Mouse (Mus musculus): ENCODE results near the gene Hkdc1. TPM values are rescaled to one million over a fixed set of nuclear protein-coding genes. Genes with fewer than 3 reads are reported as not detected.
A peak's percentile ranks its signal among the peaks of the same experiment; 100 is the strongest.

Gene Hkdc1
- polyA plus RNA-seq, 1 experiment, result 0.52 TPM

- no peak for TF ChIP-seq CTCF (IDR thresholded peaks at IDR 0.05; ENCODE audit: borderline replicate concordance, extremely low read depth, insufficient read depth, insufficient read length)
- TF ChIP-seq POLR2A (IDR thresholded peaks at IDR 0.05; ENCODE audit: borderline replicate concordance, extremely low read depth, insufficient read depth, insufficient read length, poor library complexity, severe bottlenecking), result no peak
- no peak for DNase-seq (ENCODE audit: low read depth)
Observed at GRCm38 (mm10) chr10:62358827-62359226, 63.5 kb downstream of the Hkdc1 start.

DNA sequence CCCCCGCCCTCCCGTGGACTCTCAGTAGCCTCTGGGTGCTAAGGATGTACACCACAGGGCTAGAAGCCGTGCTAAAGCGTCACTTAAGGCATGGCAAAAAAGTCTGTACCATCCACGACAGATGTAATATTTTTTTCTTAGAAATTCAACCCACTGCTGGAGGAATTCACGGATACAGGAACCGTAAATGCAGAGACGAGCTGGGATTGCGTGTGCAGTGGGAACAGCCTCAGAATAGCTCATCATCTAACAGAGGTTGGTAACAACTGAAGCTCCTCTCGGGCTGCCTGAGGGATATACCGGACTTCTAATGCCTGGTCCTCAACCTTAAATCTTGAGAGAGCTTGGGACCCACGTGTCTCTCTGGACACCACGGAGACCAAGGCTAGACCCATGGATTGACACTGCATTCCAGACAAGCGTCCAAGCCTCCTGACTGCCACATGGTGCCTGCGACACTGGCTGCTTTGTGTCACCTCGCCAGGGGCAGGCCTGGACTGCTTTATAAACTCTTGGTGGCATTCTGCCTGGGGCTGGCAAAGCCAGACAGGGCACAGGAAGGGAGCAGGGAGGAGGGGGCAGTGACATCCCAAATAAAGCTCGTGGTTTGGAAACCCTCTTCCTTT, 66.1 kb downstream of the Hkdc1 start:
- TF ChIP-seq POLR2A (IDR thresholded peaks at IDR 0.05; ENCODE audit: borderline replicate concordance, extremely low read depth, insufficient read depth, insufficient read length, poor library complexity, severe bottlenecking) (no peak), CTCF (IDR thresholded peaks at IDR 0.05; ENCODE audit: borderline replicate concordance, extremely low read depth, insufficient read depth, insufficient read length) (no peak)
- DNase-seq (ENCODE audit: low read depth), result peak; percentile 22

DNA sequence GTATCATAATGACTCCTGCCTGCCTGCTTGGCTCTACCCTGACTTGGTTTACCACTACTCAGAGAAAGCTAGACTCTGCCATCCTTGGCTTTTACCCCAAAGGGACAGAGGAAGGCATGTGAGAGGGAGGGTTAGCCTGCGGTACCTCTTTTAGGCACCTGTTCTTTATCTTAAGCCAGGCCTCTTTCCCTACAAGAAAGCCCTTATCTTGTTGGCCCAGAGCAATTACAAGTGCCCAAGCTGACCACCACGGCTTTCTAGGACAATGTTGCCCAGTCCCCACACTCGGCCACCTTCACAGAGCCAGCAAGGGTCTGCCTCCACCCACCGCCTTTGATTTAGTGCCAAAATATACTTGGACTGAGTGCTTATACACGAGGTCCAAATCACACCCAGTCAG, 77.1 kb downstream of the Hkdc1 start:
- TF ChIP-seq CTCF (IDR thresholded peaks at IDR 0.05; ENCODE audit: borderline replicate concordance, extremely low read depth, insufficient read depth, insufficient read length) (no peak), POLR2A (IDR thresholded peaks at IDR 0.05; ENCODE audit: borderline replicate concordance, extremely low read depth, insufficient read depth, insufficient read length, poor library complexity, severe bottlenecking) (no peak)

GRCm38 (mm10) chr10:62344004-62344752, 78.1 kb downstream of the Hkdc1 start:
- TF ChIP-seq CTCF (IDR thresholded peaks at IDR 0.05; ENCODE audit: borderline replicate concordance, extremely low read depth, insufficient read depth, insufficient read length), result no peak
- no peak for DNase-seq (ENCODE audit: low read depth)

More for the DNA sequence above, 77.1 kb downstream of the Hkdc1 start:
- no peak for DNase-seq (ENCODE audit: low read depth)

DNA sequence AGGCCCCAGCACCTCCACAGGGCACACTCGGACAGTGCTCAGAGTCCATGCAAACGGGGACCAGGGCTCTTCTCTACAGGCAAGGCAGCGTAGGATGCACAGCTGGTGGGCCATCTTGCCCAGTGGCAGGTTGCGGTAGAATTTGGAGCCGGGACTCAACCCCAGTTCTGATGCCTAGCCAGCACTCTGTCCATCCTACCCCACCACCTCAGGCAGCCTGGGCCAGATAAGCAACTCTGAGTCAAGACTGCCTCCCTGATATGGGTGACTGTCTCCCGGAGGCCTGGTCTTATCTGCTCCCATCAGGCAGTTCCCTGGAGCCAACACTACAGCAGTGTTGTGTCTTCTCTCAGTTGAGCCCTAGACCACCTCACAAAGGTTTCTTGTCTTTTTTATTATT, 79.8 kb downstream of the Hkdc1 start:
- no peak for DNase-seq (ENCODE audit: low read depth)
- TF ChIP-seq CTCF (IDR thresholded peaks at IDR 0.05; ENCODE audit: borderline replicate concordance, extremely low read depth, insufficient read depth, insufficient read length), result no peak
- no peak for TF ChIP-seq POLR2A (IDR thresholded peaks at IDR 0.05; ENCODE audit: borderline replicate concordance, extremely low read depth, insufficient read depth, insufficient read length, poor library complexity, severe bottlenecking)

GRCm38 (mm10) chr10:62341956-62342355, 80.3 kb downstream of the Hkdc1 start:
- TF ChIP-seq CTCF (IDR thresholded peaks at IDR 0.05; ENCODE audit: borderline replicate concordance, extremely low read depth, insufficient read depth, insufficient read length), result no peak
- no peak for DNase-seq (ENCODE audit: low read depth)

GRCm38 (mm10) chr10:62340991-62341390, 81.3 kb downstream of the Hkdc1 start:
- DNase-seq (ENCODE audit: low read depth), result no peak
- TF ChIP-seq POLR2A (IDR thresholded peaks at IDR 0.05; ENCODE audit: borderline replicate concordance, extremely low read depth, insufficient read depth, insufficient read length, poor library complexity, severe bottlenecking) (no peak), CTCF (IDR thresholded peaks at IDR 0.05; ENCODE audit: borderline replicate concordance, extremely low read depth, insufficient read depth, insufficient read length) (no peak)

DNA sequence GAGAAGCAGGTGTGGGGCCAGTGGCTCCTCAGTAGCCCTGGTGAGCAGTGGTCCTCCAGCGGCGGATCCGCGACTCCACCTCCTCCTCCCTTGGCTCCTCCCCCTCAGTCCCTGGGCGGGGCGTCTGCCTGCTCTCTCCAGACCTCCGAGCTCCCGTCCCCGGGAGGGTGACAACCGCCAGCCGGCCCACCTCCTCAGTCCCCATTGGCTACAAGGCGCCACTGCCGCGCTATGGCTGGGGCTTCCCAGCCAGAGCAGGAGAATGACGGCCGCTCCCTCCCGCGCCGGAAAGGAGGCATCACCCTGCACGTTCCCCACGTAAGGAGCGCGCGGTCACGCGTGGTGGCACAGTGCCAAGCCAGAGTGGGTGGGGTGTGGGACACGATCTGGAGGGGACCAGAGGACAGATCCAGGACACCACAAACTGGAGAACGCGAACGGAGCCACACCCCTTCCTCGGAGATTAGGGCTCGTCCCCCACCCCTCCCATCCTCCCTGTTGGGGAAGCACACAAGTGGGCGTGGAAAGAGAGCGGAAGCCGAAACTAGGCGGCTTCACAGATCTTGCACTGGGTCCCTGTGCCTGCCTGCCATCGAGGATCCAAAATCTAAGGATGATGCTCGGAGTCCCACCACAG, 82.1 kb downstream of the Hkdc1 start:
- TF ChIP-seq CTCF (IDR thresholded peaks at IDR 0.05; ENCODE audit: borderline replicate concordance, extremely low read depth, insufficient read depth, insufficient read length), result no peak
- TF ChIP-seq POLR2A (IDR thresholded peaks at IDR 0.05; ENCODE audit: borderline replicate concordance, extremely low read depth, insufficient read depth, insufficient read length, poor library complexity, severe bottlenecking), result peak; percentile 53; the same call in 1 of the 2 replicates

GRCm38 (mm10) chr10:62339211-62340094, 82.8 kb downstream of the Hkdc1 start:
- TF ChIP-seq CTCF (IDR thresholded peaks at IDR 0.05; ENCODE audit: borderline replicate concordance, extremely low read depth, insufficient read depth, insufficient read length) (no peak), POLR2A (IDR thresholded peaks at IDR 0.05; ENCODE audit: borderline replicate concordance, extremely low read depth, insufficient read depth, insufficient read length, poor library complexity, severe bottlenecking) (no peak)
- DNase-seq (ENCODE audit: low read depth), result peak; percentile 35

More for the DNA sequence above, 82.1 kb downstream of the Hkdc1 start:
- DNase-seq (ENCODE audit: low read depth), result peak; percentile 98

DNA sequence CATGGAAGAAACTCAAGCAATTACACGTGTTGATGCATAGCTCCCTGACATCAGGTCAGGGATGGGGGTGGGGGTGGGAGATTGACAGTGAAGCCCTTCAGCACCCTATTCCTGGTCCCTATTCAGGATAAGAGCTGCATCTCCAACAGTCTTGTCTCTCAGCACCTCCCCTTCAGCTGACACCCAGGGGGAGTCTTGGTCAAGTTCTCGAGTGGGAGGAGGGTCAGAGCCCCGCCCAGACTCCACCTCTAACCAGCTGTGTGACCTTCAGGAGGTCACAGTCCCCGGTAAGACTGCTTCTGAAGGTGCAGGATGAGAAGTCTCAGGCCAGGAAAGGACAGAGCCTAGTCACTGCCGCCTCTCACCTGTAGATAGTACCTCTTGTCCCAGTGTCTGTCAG, 83.7 kb downstream of the Hkdc1 start:
- no peak for TF ChIP-seq POLR2A (IDR thresholded peaks at IDR 0.05; ENCODE audit: borderline replicate concordance, extremely low read depth, insufficient read depth, insufficient read length, poor library complexity, severe bottlenecking)
- no peak for TF ChIP-seq CTCF (IDR thresholded peaks at IDR 0.05; ENCODE audit: borderline replicate concordance, extremely low read depth, insufficient read depth, insufficient read length)
- DNase-seq (ENCODE audit: low read depth), result no peak

- TF ChIP-seq CTCF (IDR thresholded peaks at IDR 0.05; ENCODE audit: borderline replicate concordance, extremely low read depth, insufficient read depth, insufficient read length), result no peak
- TF ChIP-seq POLR2A (IDR thresholded peaks at IDR 0.05; ENCODE audit: borderline replicate concordance, extremely low read depth, insufficient read depth, insufficient read length, poor library complexity, severe bottlenecking), result no peak
- no peak for DNase-seq (ENCODE audit: low read depth)
Observed at GRCm38 (mm10) chr10:62338176-62338575, 84.1 kb downstream of the Hkdc1 start.

Data from brain, embryonic 14.5 days (tissue).